Mouse (Mus musculus): ENCODE measurements at regions not wholly inside any gene's neighbourhood (a gene's known extent, or its start where the extent isn't known, plus 50 kb on each side); places are given as distances from the start of the nearest gene placed in this dataset.

- no peak overlapping the region for H3K4me2 ChIP-seq (ENCODE audit: low read depth)
- H3K36me3 ChIP-seq (ENCODE audit: control insufficient read depth, insufficient read depth): no peaks in the 10 kb centered on the region
- no peak for TF ChIP-seq MYOG (IDR thresholded peaks at IDR 0.05; ENCODE audit: control insufficient read depth in 1 of 3, insufficient read depth in 1 of 3, insufficient read length in 2 of 3, low read depth in 2 of 3)
- no peak for TF ChIP-seq CEBPB (IDR thresholded peaks at IDR 0.05; ENCODE audit: insufficient read depth, poor library complexity, severe bottlenecking)
- no peak for TF ChIP-seq TCF12 (IDR thresholded peaks at IDR 0.05; ENCODE audit: insufficient read depth, poor library complexity, severe bottlenecking)
- no peak for TF ChIP-seq MAX (IDR thresholded peaks at IDR 0.05; ENCODE audit: low read depth)
- no peak for TF ChIP-seq USF1 (IDR thresholded peaks at IDR 0.05; ENCODE audit: low read depth)
- no peak for TF ChIP-seq REST (IDR thresholded peaks at IDR 0.05; ENCODE audit: insufficient read depth, insufficient read length)
- no peak for TF ChIP-seq TCF3 (IDR thresholded peaks at IDR 0.05; ENCODE audit: insufficient read length, low read depth)
- TF ChIP-seq SRF (IDR thresholded peaks at IDR 0.05; ENCODE audit: control insufficient read depth, insufficient read length, low read depth): no peak
- TF ChIP-seq POLR2A (IDR thresholded peaks at IDR 0.05; ENCODE audit: insufficient read length, low read depth): no peak
- TF ChIP-seq POLR2AphosphoS2 (IDR thresholded peaks at IDR 0.05; ENCODE audit: insufficient read length, low read depth): no peak
- TF ChIP-seq MYOD1 (IDR thresholded peaks at IDR 0.05; ENCODE audit: control insufficient read depth in 1 of 3, insufficient read length in 2 of 3, low read depth in 2 of 3): no peak
- TF ChIP-seq E2F4 (IDR thresholded peaks at IDR 0.05; ENCODE audit: insufficient read depth): no peak
- no peaks in the 10 kb centered on the region for H3K27me3 ChIP-seq (ENCODE audit: control insufficient read depth, insufficient read depth, insufficient read length)
- no peak overlapping the region for H3ac ChIP-seq (ENCODE audit: control insufficient read depth, insufficient read length)
- H3K4me3 ChIP-seq: no peak overlapping the region
- H3K79me2 ChIP-seq (ENCODE audit: control insufficient read depth, insufficient read depth): no peaks in the 10 kb centered on the region
Measured at GRCm38 (mm10) chr15:62670026-62670425, 1175.0 kb downstream of the Gsdmc2 start.

DNA sequence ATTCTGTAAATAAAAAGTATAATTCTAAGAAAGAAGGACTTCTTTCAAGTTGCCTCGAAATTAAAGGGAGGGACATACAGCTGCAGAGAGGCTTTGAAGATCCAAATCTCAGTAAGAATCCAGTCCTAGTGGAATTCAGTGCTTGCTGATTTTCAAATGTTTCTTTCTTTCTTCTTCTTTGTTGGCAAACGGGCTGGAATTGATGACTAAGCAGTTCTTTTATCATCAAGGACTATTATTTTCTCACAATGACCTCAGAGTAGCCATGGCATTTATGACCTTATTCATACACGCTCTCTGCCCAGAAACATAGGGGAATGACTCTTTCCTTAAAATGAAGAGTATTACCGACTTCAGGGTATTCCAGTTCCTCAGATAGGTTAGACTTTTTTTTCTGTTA lies 1185.9 kb downstream of the Gsdmc2 start:
- H3K36me3 ChIP-seq (ENCODE audit: control insufficient read depth, insufficient read depth): no peaks in the 10 kb centered on the region
- TF ChIP-seq MYOD1 (IDR thresholded peaks at IDR 0.05; ENCODE audit: control insufficient read depth in 1 of 3, insufficient read length in 2 of 3, low read depth in 2 of 3) (no peak), REST (IDR thresholded peaks at IDR 0.05; ENCODE audit: insufficient read depth, insufficient read length) (no peak), TCF12 (IDR thresholded peaks at IDR 0.05; ENCODE audit: insufficient read depth, poor library complexity, severe bottlenecking) (no peak), TCF3 (IDR thresholded peaks at IDR 0.05; ENCODE audit: insufficient read length, low read depth) (no peak), MYOG (IDR thresholded peaks at IDR 0.05; ENCODE audit: control insufficient read depth in 1 of 3, insufficient read depth in 1 of 3, insufficient read length in 2 of 3, low read depth in 2 of 3) (no peak), USF1 (IDR thresholded peaks at IDR 0.05; ENCODE audit: low read depth) (no peak), POLR2A (IDR thresholded peaks at IDR 0.05; ENCODE audit: insufficient read length, low read depth) (no peak), E2F4 (IDR thresholded peaks at IDR 0.05; ENCODE audit: insufficient read depth) (no peak), CEBPB (IDR thresholded peaks at IDR 0.05; ENCODE audit: insufficient read depth, poor library complexity, severe bottlenecking) (no peak), MAX (IDR thresholded peaks at IDR 0.05; ENCODE audit: low read depth) (no peak), SRF (IDR thresholded peaks at IDR 0.05; ENCODE audit: control insufficient read depth, insufficient read length, low read depth) (no peak), POLR2AphosphoS2 (IDR thresholded peaks at IDR 0.05; ENCODE audit: insufficient read length, low read depth) (no peak)
- H3K27me3 ChIP-seq (ENCODE audit: control insufficient read depth, insufficient read depth, insufficient read length): no peaks in the 10 kb centered on the region
- peak overlapping the region; percentile 37 for H3K4me2 ChIP-seq (ENCODE audit: low read depth)
- no peaks in the 10 kb centered on the region for H3K79me2 ChIP-seq (ENCODE audit: control insufficient read depth, insufficient read depth)
- H3ac ChIP-seq (ENCODE audit: control insufficient read depth, insufficient read length): no peak overlapping the region
- H3K4me3 ChIP-seq: no peak overlapping the region

DNA sequence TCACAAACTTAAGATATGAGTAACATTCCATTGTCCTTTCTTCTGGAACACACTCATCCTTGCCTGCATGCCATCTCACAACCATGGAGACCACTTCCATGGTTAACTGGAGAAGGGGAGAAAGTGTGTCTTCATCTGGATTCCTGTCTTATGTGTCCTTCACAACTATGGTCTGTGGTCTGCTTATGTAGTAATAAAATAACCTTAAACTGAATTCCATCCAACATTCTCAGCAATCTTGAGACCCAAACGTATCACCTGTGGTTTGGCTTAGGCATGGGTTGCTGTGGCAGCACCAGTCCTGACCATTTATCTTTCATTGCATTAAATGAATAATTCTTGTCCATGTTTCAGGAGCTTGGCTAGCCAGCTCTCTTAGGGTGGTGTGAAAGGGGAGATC lies 1186.3 kb downstream of the Gsdmc2 start:
- no peaks in the 10 kb centered on the region for H3K36me3 ChIP-seq (ENCODE audit: control insufficient read depth, insufficient read depth)
- no peak overlapping the region for H3ac ChIP-seq (ENCODE audit: control insufficient read depth, insufficient read length)
- H3K4me3 ChIP-seq: no peak overlapping the region
- no peaks in the 10 kb centered on the region for H3K79me2 ChIP-seq (ENCODE audit: control insufficient read depth, insufficient read depth)
- H3K27me3 ChIP-seq (ENCODE audit: control insufficient read depth, insufficient read depth, insufficient read length): no peaks in the 10 kb centered on the region
- TF ChIP-seq USF1 (IDR thresholded peaks at IDR 0.05; ENCODE audit: low read depth) (no peak), CEBPB (IDR thresholded peaks at IDR 0.05; ENCODE audit: insufficient read depth, poor library complexity, severe bottlenecking) (peak; percentile 38; the same call in 1 of the 2 replicates), TCF12 (IDR thresholded peaks at IDR 0.05; ENCODE audit: insufficient read depth, poor library complexity, severe bottlenecking) (no peak), MYOD1 (IDR thresholded peaks at IDR 0.05; ENCODE audit: control insufficient read depth in 1 of 3, insufficient read length in 2 of 3, low read depth in 2 of 3) (peak in 1 of 3 experiments; percentile 14), TCF3 (IDR thresholded peaks at IDR 0.05; ENCODE audit: insufficient read length, low read depth) (peak; percentile 19), SRF (IDR thresholded peaks at IDR 0.05; ENCODE audit: control insufficient read depth, insufficient read length, low read depth) (no peak)
- H3K4me2 ChIP-seq (ENCODE audit: low read depth): peak overlapping the region; percentile 37

DNA sequence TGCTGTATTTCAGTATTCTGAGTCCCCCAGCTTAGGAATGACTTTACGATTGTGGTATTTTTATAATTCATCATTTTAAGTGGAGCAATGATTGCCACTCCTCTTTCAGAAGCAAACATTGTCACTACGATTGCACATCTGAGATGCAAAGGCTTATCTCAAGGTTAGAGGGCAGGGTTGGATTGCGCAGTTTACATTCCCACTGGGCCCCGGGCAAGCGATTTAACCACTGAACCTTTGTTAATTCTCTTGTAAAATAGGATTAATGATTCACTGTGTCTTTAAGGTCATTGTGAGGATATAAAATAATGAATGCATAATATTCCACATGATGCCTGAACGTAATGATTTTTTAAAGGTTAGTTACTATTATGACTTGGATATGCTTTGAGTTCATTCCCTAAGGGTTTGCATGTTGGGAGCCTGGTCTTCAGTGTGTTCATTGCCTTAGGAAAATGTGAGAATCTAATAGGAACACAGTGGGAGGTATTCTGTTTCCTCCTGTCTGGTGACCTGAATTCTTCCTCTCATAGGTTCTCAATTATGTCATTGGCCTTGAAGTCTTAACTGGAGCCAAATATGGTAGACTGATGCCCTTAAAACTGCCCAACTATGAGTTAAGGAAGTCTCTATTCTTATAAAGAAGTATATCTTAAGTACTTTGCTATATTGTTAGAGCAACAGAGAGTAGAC lies 1198.4 kb downstream of the Gsdmc2 start:
- Histone ChIP-seq H3ac (ENCODE audit: control insufficient read depth, insufficient read length) (no peak overlapping the region), H3K79me2 (ENCODE audit: control insufficient read depth, insufficient read depth) (no peaks in the 10 kb centered on the region), H3K36me3 (ENCODE audit: control insufficient read depth, insufficient read depth) (no peaks in the 10 kb centered on the region), H3K4me3 (no peak overlapping the region), H3K27me3 (ENCODE audit: control insufficient read depth, insufficient read depth, insufficient read length) (no peaks in the 10 kb centered on the region), H3K4me2 (ENCODE audit: low read depth) (no peak overlapping the region)
- TF ChIP-seq E2F4 (IDR thresholded peaks at IDR 0.05; ENCODE audit: insufficient read depth): no peak
- no peak for TF ChIP-seq TCF12 (IDR thresholded peaks at IDR 0.05; ENCODE audit: insufficient read depth, poor library complexity, severe bottlenecking)
- TF ChIP-seq TCF3 (IDR thresholded peaks at IDR 0.05; ENCODE audit: insufficient read length, low read depth): no peak
- no peak for TF ChIP-seq REST (IDR thresholded peaks at IDR 0.05; ENCODE audit: insufficient read depth, insufficient read length)
- TF ChIP-seq MYOG (IDR thresholded peaks at IDR 0.05; ENCODE audit: control insufficient read depth in 1 of 3, insufficient read depth in 1 of 3, insufficient read length in 2 of 3, low read depth in 2 of 3): no peak
- no peak for TF ChIP-seq POLR2AphosphoS2 (IDR thresholded peaks at IDR 0.05; ENCODE audit: insufficient read length, low read depth)
- no peak for TF ChIP-seq MYOD1 (IDR thresholded peaks at IDR 0.05; ENCODE audit: control insufficient read depth in 1 of 3, insufficient read length in 2 of 3, low read depth in 2 of 3)
